Mouse (Mus musculus) kidney, embryonic 14.5 days (tissue): Measurements from ENCODE around the gene Trim14. TPM values are rescaled to one million over a fixed set of nuclear protein-coding genes. Genes with fewer than 3 reads are reported as not detected.

Experiments used
- ATAC-seq: fragments of 200-750 bp; cut with Nextera tagmentation; 2 replicates; pipeline ENCODE4 v1.8.0; 2017; ENCODE audit warnings: moderate number of reproducible peaks, mild to moderate bottlenecking, moderate TSS enrichment, moderate library complexity; ENCODE audit not compliant: low FRiP score, low TSS enrichment
- H3K27ac ChIP-seq: fragments of 300-500 bp; sonication (generic); 2 replicates; pipeline ENCODE4 v1.5.1; 2014; ENCODE audit warnings: low read depth, mild to moderate bottlenecking, low read length, moderate library complexity, mixed read lengths
- H3K27me3 ChIP-seq: fragments of 300-500 bp; sonication (generic); 2 replicates; pipeline ENCODE4 v1.6.1; 2014; ENCODE audit warnings: mild to moderate bottlenecking, low read length; ENCODE audit not compliant: control insufficient read depth, insufficient read depth
- H3K36me3 ChIP-seq: fragments of 300-500 bp; sonication (generic); 2 replicates; pipeline ENCODE4 v1.6.1; 2014; ENCODE audit warnings: low read length, mixed read lengths; ENCODE audit not compliant: control insufficient read depth, insufficient read depth
- H3K4me1 ChIP-seq: fragments of 300-500 bp; sonication (generic); 2 replicates; pipeline ENCODE4 v1.6.1; 2014; ENCODE audit warnings: low read length, mixed read lengths; ENCODE audit not compliant: control insufficient read depth, insufficient read depth
- H3K4me2 ChIP-seq: fragments of 300-500 bp; sonication (generic); replicated peaks from 2 replicates; pipeline ENCODE4 v1.6.1; 2014; ENCODE audit warnings: low read depth, mild to moderate bottlenecking, low read length
- H3K4me3 ChIP-seq: fragments of 300-500 bp; sonication (generic); 2 replicates; pipeline ENCODE4 v1.5.1; 2014; ENCODE audit warnings: mild to moderate bottlenecking, low read length
- H3K9ac ChIP-seq: fragments of 300-500 bp; sonication (generic); 2 replicates; pipeline ENCODE4 v1.6.1; 2014; ENCODE audit warnings: low read depth, mild to moderate bottlenecking, low read length, moderate library complexity
- H3K9me3 ChIP-seq: fragments of 300-500 bp; sonication (generic); 2 replicates; pipeline ENCODE4 v1.6.1; 2016; ENCODE audit warnings: low read length; ENCODE audit not compliant: control insufficient read depth
- WGBS: fragments of 180-500 bp; shearing (Covaris S2); extraction: QIAGEN DNeasy Blood & Tissue Kit; methylation state at CpG from one replicate; pipeline ENCODE4 v1.1.7; 2014; 5-methylcytosine and 5-hydroxymethylcytosine counted together
- polyA plus RNA-seq: library from polyadenylated mRNA; unstranded; fragments of >200 nt; fragmentation: Nextera tagmentation; extraction: Ambion mirVana; gene quantifications from 2 replicates; pipeline ENCODE4 v1.2.1, GENCODE M21; 2014

Gene Trim14
- polyA plus RNA-seq, 1 experiment from 2014 or later, result 1.4 TPM

GRCm38 (mm10) chr4:46565393-46565955 lies 29.5 kb upstream of the Trim14 start:
- Histone ChIP-seq H3K9me3 (no peaks in the 10 kb centered on the region), H3K4me2 (no peak overlapping the region), H3K27me3 (no peaks in the 10 kb centered on the region), H3K4me1 (no peaks in the 10 kb centered on the region), H3K27ac (no peak overlapping the region), H3K9ac (no peak overlapping the region), H3K36me3 (no peaks in the 10 kb centered on the region), H3K4me3 (no peak overlapping the region)
- ATAC-seq, result no peak
- 94% methylated on average over 4 of the region's 4 CpGs for WGBS

GRCm38 (mm10) chr4:46564247-46564646 lies 28.3 kb upstream of the Trim14 start:
- no peak for ATAC-seq
- Histone ChIP-seq H3K27ac (no peak overlapping the region), H3K9me3 (no peaks in the 10 kb centered on the region), H3K36me3 (no peaks in the 10 kb centered on the region), H3K4me3 (no peak overlapping the region), H3K4me1 (no peaks in the 10 kb centered on the region), H3K4me2 (no peak overlapping the region), H3K9ac (no peak overlapping the region), H3K27me3 (no peaks in the 10 kb centered on the region)
- 89% methylated on average over 4 of the region's 4 CpGs for WGBS

GRCm38 (mm10) chr4:46563847-46564246 lies 27.9 kb upstream of the Trim14 start:
- Histone ChIP-seq H3K27me3 (no peaks in the 10 kb centered on the region), H3K9me3 (no peaks in the 10 kb centered on the region), H3K4me2 (no peak overlapping the region), H3K4me1 (no peaks in the 10 kb centered on the region), H3K9ac (no peak overlapping the region), H3K36me3 (no peaks in the 10 kb centered on the region), H3K27ac (no peak overlapping the region), H3K4me3 (no peak overlapping the region)
- no peak for ATAC-seq
- 67% methylated on average over 10 of the region's 10 CpGs for WGBS

- Histone ChIP-seq H3K9ac (no peak overlapping the region), H3K4me2 (no peak overlapping the region), H3K36me3 (no peaks in the 10 kb centered on the region), H3K27me3 (no peaks in the 10 kb centered on the region), H3K27ac (no peak overlapping the region), H3K4me1 (no peaks in the 10 kb centered on the region), H3K4me3 (no peak overlapping the region), H3K9me3 (no peaks in the 10 kb centered on the region)
- no peak for ATAC-seq
- WGBS, result 94% methylated on average over 14 of the region's 14 CpGs
Measured at GRCm38 (mm10) chr4:46562841-46563240, 26.9 kb upstream of the Trim14 start.

GRCm38 (mm10) chr4:46562037-46562436 lies 26.1 kb upstream of the Trim14 start:
- H3K36me3 ChIP-seq, result no peaks in the 10 kb centered on the region
- 73% methylated on average over 5 of the region's 5 CpGs for WGBS
- H3K27ac ChIP-seq, result no peak overlapping the region
- no peaks in the 10 kb centered on the region for H3K4me1 ChIP-seq
- H3K9me3 ChIP-seq, result no peaks in the 10 kb centered on the region
- no peak for ATAC-seq
- H3K4me2 ChIP-seq, result no peak overlapping the region
- no peak overlapping the region for H3K9ac ChIP-seq
- H3K27me3 ChIP-seq, result no peaks in the 10 kb centered on the region
- H3K4me3 ChIP-seq, result no peak overlapping the region

GRCm38 (mm10) chr4:46560069-46560705 lies 24.2 kb upstream of the Trim14 start:
- Histone ChIP-seq H3K36me3 (no peaks in the 10 kb centered on the region), H3K4me3 (no peak overlapping the region), H3K9me3 (no peaks in the 10 kb centered on the region), H3K27me3 (no peaks in the 10 kb centered on the region), H3K4me2 (no peak overlapping the region), H3K4me1 (no peaks in the 10 kb centered on the region), H3K9ac (no peak overlapping the region), H3K27ac (no peak overlapping the region)
- ATAC-seq, result no peak
- WGBS, result 70% methylated on average over 14 of the region's 14 CpGs

- H3K9ac ChIP-seq, result no peak overlapping the region
- 63% methylated on average over 22 of the region's 22 CpGs for WGBS
- H3K27ac ChIP-seq, result no peak overlapping the region
- no peak overlapping the region for H3K4me2 ChIP-seq
- ATAC-seq, result no peak
- no peak overlapping the region for H3K4me3 ChIP-seq
- H3K4me1 ChIP-seq, result 0 out of 2 replicates have a peak, but pooled peaks cover 3% of the 10 kb centered on the region
- no peaks in the 10 kb centered on the region for H3K9me3 ChIP-seq
- no peaks in the 10 kb centered on the region for H3K27me3 ChIP-seq
- no peaks in the 10 kb centered on the region for H3K36me3 ChIP-seq
Measured at GRCm38 (mm10) chr4:46558672-46559667, 23.0 kb upstream of the Trim14 start.

- Histone ChIP-seq H3K9me3 (no peaks in the 10 kb centered on the region), H3K4me2 (no peak overlapping the region), H3K27ac (no peak overlapping the region), H3K27me3 (no peaks in the 10 kb centered on the region), H3K4me1 (0 out of 2 replicates have a peak, but pooled peaks cover 7% of the 10 kb centered on the region), H3K4me3 (no peak overlapping the region), H3K9ac (no peak overlapping the region), H3K36me3 (no peaks in the 10 kb centered on the region)
- no peak for ATAC-seq
- 86% methylated on average over 3 of the region's 3 CpGs for WGBS
Measured at GRCm38 (mm10) chr4:46556933-46557332, 21.0 kb upstream of the Trim14 start.

GRCm38 (mm10) chr4:46555762-46556161 lies 19.8 kb upstream of the Trim14 start:
- ATAC-seq, result no peak
- H3K4me1 ChIP-seq, result 0 out of 2 replicates have a peak, but pooled peaks cover 7% of the 10 kb centered on the region
- H3K36me3 ChIP-seq, result no peaks in the 10 kb centered on the region
- WGBS, result 75% methylated on average over 9 of the region's 9 CpGs
- H3K27me3 ChIP-seq, result no peaks in the 10 kb centered on the region
- H3K9ac ChIP-seq, result no peak overlapping the region
- H3K4me3 ChIP-seq, result no peak overlapping the region
- H3K4me2 ChIP-seq, result no peak overlapping the region
- no peak overlapping the region for H3K27ac ChIP-seq
- no peaks in the 10 kb centered on the region for H3K9me3 ChIP-seq
